Mouse (Mus musculus) embryonic facial prominence, embryonic 10.5 days (tissue): ENCODE measurements around the gene Slc38a6. TPM values are rescaled to one million over a fixed set of nuclear protein-coding genes. Genes with fewer than 3 reads are reported as not detected.
A peak's percentile ranks its signal among the peaks of the same experiment; 100 is the strongest.

Experiments
- DNase-seq: peaks from one replicate; pipeline ENCODE4 v3.0.0-alpha.2; 2017; ENCODE audit warnings: low spot score
- H3K27ac ChIP-seq: fragments of 300-500 bp; sonication (generic); replicated peaks from 2 replicates; pipeline ENCODE4 v1.5.1; 2016; ENCODE audit warnings: mild to moderate bottlenecking
- H3K27me3 ChIP-seq: fragments of 300-500 bp; sonication (generic); replicated peaks from 2 replicates; pipeline ENCODE4 v1.6.1; 2016; ENCODE audit warnings: low read depth, mild to moderate bottlenecking; ENCODE audit not compliant: poor library complexity, severe bottlenecking
- H3K36me3 ChIP-seq: fragments of 300-500 bp; sonication (generic); replicated peaks from 2 replicates; pipeline ENCODE4 v1.6.1; 2016; ENCODE audit warnings: mild to moderate bottlenecking, moderate library complexity
- H3K4me1 ChIP-seq: fragments of 300-500 bp; sonication (generic); 2 replicates; pipeline ENCODE4 v1.6.1; 2016
- H3K4me3 ChIP-seq: fragments of 300-500 bp; sonication (generic); 2 replicates; pipeline ENCODE4 v1.5.1; 2016; ENCODE audit warnings: mild to moderate bottlenecking, moderate library complexity
- H3K9me3 ChIP-seq: fragments of 300-500 bp; sonication (generic); 2 replicates; pipeline ENCODE4 v1.6.1; 2016; ENCODE audit warnings: mild to moderate bottlenecking
- WGBS: fragments of 180-500 bp; shearing (Covaris S2); methylation state at CpG from one replicate; pipeline ENCODE4 v1.1.7; 2016; 5-methylcytosine and 5-hydroxymethylcytosine counted together
- polyA plus RNA-seq: library from polyadenylated mRNA; unstranded; fragments of >200 nt; fragmentation: Nextera tagmentation; extraction: Ambion mirVana; gene quantifications from 2 replicates; pipeline ENCODE4 v1.2.1, GENCODE M21; 2016

The Slc38a6 gene
- polyA plus RNA-seq, result 8.9 and 10.0 TPM in 2 replicates

- WGBS, result under 1% methylated on average over 53 of the region's 53 CpGs
- Histone ChIP-seq H3K4me1 (peaks cover 28% of the 10 kb centered on the region), H3K27ac (peak within 1 kb of the TSS; percentile 91), H3K36me3 (peaks cover 45% of the 10 kb centered on the region), H3K27me3 (no peaks in the 10 kb centered on the region), H3K4me3 (peak within 1 kb of the TSS; percentile 86), H3K9me3 (no peaks in the 10 kb centered on the region)
- peak; percentile 95 for DNase-seq
Measured at GRCm38 (mm10) chr12:73286287-73287092, at the start of gene Slc38a6, which contains the start of gene Trmt5. Gene Slc38a6, plus strand, starts transcription at chr12:73286779. Gene Trmt5, minus strand, starts transcription at chr12:73286710.

DNA sequence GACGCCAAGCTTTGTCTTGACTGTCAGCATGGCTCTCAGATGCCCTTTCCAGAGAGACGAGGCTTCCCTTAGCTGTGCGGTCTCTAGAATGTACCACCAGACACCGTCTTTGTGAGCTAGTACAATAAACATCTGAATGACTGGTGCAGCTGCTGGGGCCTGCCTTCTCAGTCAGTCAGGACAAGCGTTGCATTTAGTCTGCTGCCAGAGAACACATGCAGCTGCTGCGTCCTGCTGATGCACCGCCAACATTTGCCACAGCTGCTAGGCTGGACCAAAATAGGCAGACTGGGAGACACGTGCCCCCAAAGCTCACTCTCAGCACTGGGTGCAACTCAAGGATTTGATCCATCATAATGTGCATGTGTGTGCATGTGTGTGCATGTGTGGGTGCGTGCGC is 44.6 kb upstream of the Slc38a6 start:
- Histone ChIP-seq H3K4me1 (0 out of 2 replicates have a peak, but pooled peaks cover 2% of the 10 kb centered on the region), H3K27ac (peak overlapping the region; percentile 19; the same call in 1 of the 2 replicates), H3K4me3 (no peak overlapping the region), H3K36me3 (no peaks in the 10 kb centered on the region), H3K9me3 (no peaks in the 10 kb centered on the region), H3K27me3 (no peaks in the 10 kb centered on the region)
- 75% methylated on average over 10 of the region's 10 CpGs for WGBS
- peak; percentile 20 for DNase-seq

DNA sequence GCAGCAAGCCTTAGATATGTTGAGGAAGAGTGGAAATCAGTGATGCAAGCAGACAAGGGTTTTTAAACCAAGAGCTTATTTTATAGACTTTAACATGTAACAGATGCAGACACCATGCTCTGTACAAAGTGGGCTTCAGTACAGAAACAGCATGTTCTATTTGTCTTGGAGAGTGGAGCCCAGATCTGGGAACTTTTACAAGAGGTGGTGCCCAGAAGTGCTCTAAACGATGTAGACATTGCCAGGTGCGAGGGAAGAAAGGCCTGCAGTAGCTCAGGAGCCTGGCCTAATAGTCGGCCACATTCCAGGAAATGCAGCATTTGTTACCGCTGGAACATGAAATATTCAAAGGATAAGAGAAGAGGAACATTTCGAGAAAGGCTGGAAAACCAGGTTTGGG is 40.9 kb upstream of the Slc38a6 start:
- no peak for DNase-seq
- H3K4me3 ChIP-seq, result no peak overlapping the region
- H3K27ac ChIP-seq, result no peak overlapping the region
- no peaks in the 10 kb centered on the region for H3K36me3 ChIP-seq
- 87% methylated on average over 5 of the region's 5 CpGs for WGBS
- H3K4me1 ChIP-seq, result 0 out of 2 replicates have a peak, but pooled peaks cover 2% of the 10 kb centered on the region
- no peaks in the 10 kb centered on the region for H3K9me3 ChIP-seq
- no peaks in the 10 kb centered on the region for H3K27me3 ChIP-seq

GRCm38 (mm10) chr12:73255006-73255405 is 31.6 kb upstream of the Slc38a6 start:
- Histone ChIP-seq H3K36me3 (peaks cover 9% of the 10 kb centered on the region), H3K4me3 (no peak overlapping the region), H3K27ac (no peak overlapping the region), H3K4me1 (no peaks in the 10 kb centered on the region), H3K27me3 (no peaks in the 10 kb centered on the region), H3K9me3 (no peaks in the 10 kb centered on the region)
- DNase-seq, result no peak
- WGBS, result 31% methylated on average over 2 of the region's 2 CpGs

GRCm38 (mm10) chr12:73259269-73259668 is 27.3 kb upstream of the Slc38a6 start:
- H3K9me3 ChIP-seq, result peaks cover 8% of the 10 kb centered on the region; the same call in 1 of the 2 replicates
- H3K36me3 ChIP-seq, result peaks cover 17% of the 10 kb centered on the region
- 93% methylated on average over 6 of the region's 6 CpGs for WGBS
- H3K27me3 ChIP-seq, result no peaks in the 10 kb centered on the region
- H3K4me3 ChIP-seq, result no peak overlapping the region
- H3K4me1 ChIP-seq, result no peaks in the 10 kb centered on the region
- H3K27ac ChIP-seq, result no peak overlapping the region
- DNase-seq, result no peak

DNA sequence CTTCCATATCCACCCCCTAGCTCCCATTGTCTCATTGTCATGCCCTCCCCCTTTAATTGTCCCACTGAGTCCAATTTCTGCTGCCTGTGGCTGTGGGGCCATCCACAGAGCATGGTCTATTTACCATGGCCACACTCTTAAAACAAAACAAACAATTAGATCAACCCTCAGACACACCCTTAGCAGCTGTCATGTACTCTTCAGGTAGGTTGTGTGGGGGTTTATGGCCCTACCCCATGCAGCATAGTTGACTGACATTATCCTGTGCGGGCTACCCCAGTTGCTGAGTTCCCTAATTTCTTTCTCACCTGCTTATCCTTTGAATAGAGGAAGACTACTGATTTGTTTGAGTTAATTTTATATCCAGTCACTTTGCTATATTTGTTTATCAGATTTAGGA is 26.2 kb upstream of the Slc38a6 start:
- Histone ChIP-seq H3K27me3 (no peaks in the 10 kb centered on the region), H3K4me1 (no peaks in the 10 kb centered on the region), H3K27ac (no peak overlapping the region), H3K4me3 (no peak overlapping the region), H3K9me3 (peaks cover 8% of the 10 kb centered on the region; the same call in 1 of the 2 replicates), H3K36me3 (peaks cover 17% of the 10 kb centered on the region)
- DNase-seq, result no peak
- 94% methylated on average over 1 of the region's 1 CpGs for WGBS

- Histone ChIP-seq H3K27ac (no peak overlapping the region), H3K4me1 (peaks cover 8% of the 10 kb centered on the region), H3K9me3 (peaks cover 8% of the 10 kb centered on the region; the same call in 1 of the 2 replicates), H3K27me3 (no peaks in the 10 kb centered on the region), H3K36me3 (0 out of 2 replicates have a peak, but pooled peaks cover 8% of the 10 kb centered on the region), H3K4me3 (no peak overlapping the region)
- 77% methylated on average over 3 of the region's 3 CpGs for WGBS
- no peak for DNase-seq
Measured at GRCm38 (mm10) chr12:73265381-73265978, 21.1 kb upstream of the Slc38a6 start.

DNA sequence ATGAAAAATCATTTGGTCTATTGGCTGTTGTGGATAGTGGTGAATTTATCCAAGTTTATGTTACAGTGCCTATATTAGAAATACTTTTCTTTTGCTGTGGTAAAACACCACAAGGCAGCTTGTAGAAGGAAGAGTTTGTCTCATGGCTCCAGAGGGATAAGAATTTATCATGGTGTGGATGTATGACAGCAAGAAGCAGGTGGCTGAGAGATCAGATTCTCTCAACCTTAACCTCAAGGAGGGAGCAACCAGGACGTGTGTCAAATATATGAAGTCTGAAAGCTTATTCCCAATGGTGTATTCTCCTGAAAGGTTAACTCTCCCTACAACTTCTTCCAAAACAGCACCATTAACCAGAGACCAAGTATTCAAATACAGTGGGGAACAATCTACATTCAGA is 20.0 kb upstream of the Slc38a6 start:
- Histone ChIP-seq H3K9me3 (peaks cover 8% of the 10 kb centered on the region; the same call in 1 of the 2 replicates), H3K4me3 (no peak overlapping the region), H3K36me3 (0 out of 2 replicates have a peak, but pooled peaks cover 4% of the 10 kb centered on the region), H3K27me3 (no peaks in the 10 kb centered on the region), H3K27ac (no peak overlapping the region), H3K4me1 (peaks cover 8% of the 10 kb centered on the region)
- WGBS, result 83% methylated on average over 1 of the region's 1 CpGs
- DNase-seq, result no peak

DNA sequence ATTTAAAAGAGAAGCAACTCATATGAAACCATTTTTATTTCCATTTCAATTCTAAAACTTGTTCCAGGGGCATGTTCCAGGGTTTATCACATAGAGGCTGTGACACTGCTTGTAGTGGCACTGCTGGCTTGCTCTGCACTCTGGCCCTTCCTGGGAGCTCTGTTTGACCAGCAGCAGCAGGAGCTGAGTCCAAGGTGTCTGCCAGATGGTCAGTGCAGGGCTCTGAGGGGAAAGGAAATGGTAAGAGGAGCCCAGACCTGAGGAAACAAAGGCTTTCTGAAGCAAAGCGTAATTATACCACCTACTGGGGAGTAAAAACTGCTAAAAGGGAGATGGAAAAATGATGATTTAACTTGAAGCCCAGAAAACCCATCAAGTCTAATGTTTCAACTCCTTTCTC is 18.1 kb upstream of the Slc38a6 start:
- Histone ChIP-seq H3K9me3 (no peaks in the 10 kb centered on the region), H3K36me3 (peaks cover 11% of the 10 kb centered on the region), H3K4me1 (peaks cover 8% of the 10 kb centered on the region), H3K4me3 (no peak overlapping the region), H3K27ac (no peak overlapping the region; the same call in 1 of the 2 replicates), H3K27me3 (no peaks in the 10 kb centered on the region)
- WGBS, result 54% methylated on average over 1 of the region's 1 CpGs
- peak; percentile 38 for DNase-seq

- no peak for DNase-seq
- H3K36me3 ChIP-seq, result peaks cover 21% of the 10 kb centered on the region
- 89% methylated on average over 3 of the region's 3 CpGs for WGBS
- H3K4me3 ChIP-seq, result no peak overlapping the region
- no peaks in the 10 kb centered on the region for H3K27me3 ChIP-seq
- no peaks in the 10 kb centered on the region for H3K9me3 ChIP-seq
- H3K4me1 ChIP-seq, result peaks cover 8% of the 10 kb centered on the region
- no peak overlapping the region for H3K27ac ChIP-seq
Measured at GRCm38 (mm10) chr12:73269531-73269930, 17.0 kb upstream of the Slc38a6 start.

DNA sequence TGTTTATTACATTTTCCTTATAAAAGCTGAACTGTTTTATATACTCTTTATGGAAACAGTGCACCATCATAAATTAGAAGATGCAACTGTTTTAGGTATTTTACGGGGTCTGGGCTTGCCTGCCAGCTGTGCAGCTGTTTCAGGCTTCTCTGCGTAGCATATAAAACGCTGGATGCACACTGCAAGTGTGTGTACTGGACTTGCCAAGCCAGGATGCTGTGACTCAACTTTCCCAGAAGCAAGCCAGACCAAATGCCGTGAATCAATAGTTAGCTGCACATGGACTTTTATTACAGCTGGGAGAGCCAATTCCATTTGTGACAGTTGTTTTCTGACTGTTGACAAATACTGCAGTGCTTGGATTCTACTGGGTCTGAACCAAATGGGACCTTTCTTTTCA is 16.6 kb upstream of the Slc38a6 start:
- Histone ChIP-seq H3K36me3 (peaks cover 25% of the 10 kb centered on the region), H3K9me3 (no peaks in the 10 kb centered on the region), H3K4me3 (no peak overlapping the region), H3K4me1 (peaks cover 8% of the 10 kb centered on the region), H3K27me3 (no peaks in the 10 kb centered on the region), H3K27ac (no peak overlapping the region)
- 90% methylated on average over 4 of the region's 4 CpGs for WGBS
- no peak for DNase-seq

DNA sequence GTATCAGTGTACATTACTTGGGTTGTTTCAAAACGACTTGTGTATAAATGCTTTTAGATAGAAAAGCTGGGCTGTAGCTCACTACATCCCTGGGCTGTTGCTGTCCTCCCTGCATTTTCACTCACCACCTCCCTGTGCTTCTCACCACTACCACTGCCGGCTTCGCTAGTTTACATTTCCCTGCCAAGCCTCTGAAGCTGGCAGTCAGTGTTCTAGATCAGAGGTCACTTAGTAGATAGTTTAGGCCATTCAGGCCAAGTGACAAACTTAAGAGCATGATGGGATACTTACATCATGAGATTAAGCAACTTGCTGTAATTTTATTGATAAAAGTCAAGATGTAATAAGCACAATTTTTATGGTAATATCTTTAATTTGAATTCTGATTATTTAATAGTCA is 11.7 kb upstream of the Slc38a6 start:
- H3K4me1 ChIP-seq, result no peaks in the 10 kb centered on the region
- H3K4me3 ChIP-seq, result no peak overlapping the region
- 90% methylated on average over 3 of the region's 3 CpGs for WGBS
- no peaks in the 10 kb centered on the region for H3K27me3 ChIP-seq
- peaks cover 16% of the 10 kb centered on the region; the same call in 1 of the 2 replicates for H3K9me3 ChIP-seq
- peaks cover 70% of the 10 kb centered on the region for H3K36me3 ChIP-seq
- no peak for DNase-seq
- no peak overlapping the region for H3K27ac ChIP-seq
